Mouse (Mus musculus): ENCODE measurements around the gene Stk11ip.

GRCm38 (mm10) chr1:75498897-75499296 lies 22.4 kb upstream of the Stk11ip start:
- TF ChIP-seq CTCF (IDR thresholded peaks at IDR 0.05; ENCODE audit: insufficient read depth, low read length) (no peak), POLR2A (IDR thresholded peaks at IDR 0.05; ENCODE audit: borderline replicate concordance, extremely low read depth, low read depth, low read length) (no peak)
